Mouse (Mus musculus) cerebellum, postnatal 4 days (tissue): ENCODE data around the gene Nars2.

ENCODE experiments used
- DNase-seq, 2 experiments: peaks; one replicate each; pipeline ENCODE4 v3.0.0; 2022; ENCODE audit warnings: low spot score in 2 of 2, mixed read lengths in 1 of 2

Nars2 gene

GRCm38 (mm10) chr7:97072061-97072460 is 120.8 kb downstream of the Nars2 start:
- DNase-seq = no peak

- no peak for DNase-seq
Measured at GRCm38 (mm10) chr7:97074974-97075373, 123.7 kb downstream of the Nars2 start.

- no peak for DNase-seq
Measured at GRCm38 (mm10) chr7:97076977-97077376, 125.7 kb downstream of the Nars2 start.

GRCm38 (mm10) chr7:97078685-97079084 is 127.4 kb downstream of the Nars2 start:
- DNase-seq = no peak

GRCm38 (mm10) chr7:97079145-97079544 is 127.8 kb downstream of the Nars2 start:
- DNase-seq = peak in 1 of 2 experiments; percentile 42

DNA sequence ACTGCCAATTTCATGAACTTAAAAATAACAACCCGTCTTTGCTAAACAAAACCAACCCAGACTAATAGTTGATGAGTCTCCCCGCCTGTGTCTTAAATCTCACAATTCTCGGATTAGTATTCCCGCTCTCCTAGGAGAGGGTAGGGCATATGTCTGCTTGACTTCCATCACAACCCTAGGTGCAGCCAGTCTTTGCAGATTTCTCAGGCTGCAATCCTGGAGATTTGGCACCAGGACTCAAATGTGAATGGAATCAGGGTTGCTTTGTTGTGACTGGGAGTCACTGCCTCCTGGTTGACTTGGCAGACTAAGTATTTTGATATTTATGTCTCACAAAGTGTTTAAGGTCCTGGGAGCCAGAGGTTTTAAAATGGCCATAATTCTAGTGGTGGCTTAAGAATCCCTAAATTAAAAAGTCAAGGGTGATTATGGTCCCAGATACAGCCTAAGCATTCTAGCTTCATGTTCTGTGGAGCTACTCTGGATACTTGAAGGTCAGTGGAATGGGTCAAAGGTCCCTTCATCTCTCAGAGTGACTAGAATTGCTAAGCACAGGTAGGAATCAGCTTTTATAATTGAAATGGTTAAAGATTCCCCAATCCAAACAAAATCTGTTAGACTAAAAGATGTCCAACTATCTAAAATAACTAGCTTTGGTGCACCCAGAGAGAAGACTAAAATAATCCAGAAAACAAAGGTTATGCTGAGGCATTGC is 128.5 kb downstream of the Nars2 start:
- no peak for DNase-seq

- DNase-seq = no peak
Measured at GRCm38 (mm10) chr7:97080621-97081241, 129.4 kb downstream of the Nars2 start.

- DNase-seq = peak; percentile 31 to 53
Measured at GRCm38 (mm10) chr7:97081242-97081958, 130.1 kb downstream of the Nars2 start, which contains the start of gene Gab2. Gab2 (plus strand) TSS chr7:97081586.

GRCm38 (mm10) chr7:97081959-97082218 is 130.6 kb downstream of the Nars2 start:
- no peak for DNase-seq

DNA sequence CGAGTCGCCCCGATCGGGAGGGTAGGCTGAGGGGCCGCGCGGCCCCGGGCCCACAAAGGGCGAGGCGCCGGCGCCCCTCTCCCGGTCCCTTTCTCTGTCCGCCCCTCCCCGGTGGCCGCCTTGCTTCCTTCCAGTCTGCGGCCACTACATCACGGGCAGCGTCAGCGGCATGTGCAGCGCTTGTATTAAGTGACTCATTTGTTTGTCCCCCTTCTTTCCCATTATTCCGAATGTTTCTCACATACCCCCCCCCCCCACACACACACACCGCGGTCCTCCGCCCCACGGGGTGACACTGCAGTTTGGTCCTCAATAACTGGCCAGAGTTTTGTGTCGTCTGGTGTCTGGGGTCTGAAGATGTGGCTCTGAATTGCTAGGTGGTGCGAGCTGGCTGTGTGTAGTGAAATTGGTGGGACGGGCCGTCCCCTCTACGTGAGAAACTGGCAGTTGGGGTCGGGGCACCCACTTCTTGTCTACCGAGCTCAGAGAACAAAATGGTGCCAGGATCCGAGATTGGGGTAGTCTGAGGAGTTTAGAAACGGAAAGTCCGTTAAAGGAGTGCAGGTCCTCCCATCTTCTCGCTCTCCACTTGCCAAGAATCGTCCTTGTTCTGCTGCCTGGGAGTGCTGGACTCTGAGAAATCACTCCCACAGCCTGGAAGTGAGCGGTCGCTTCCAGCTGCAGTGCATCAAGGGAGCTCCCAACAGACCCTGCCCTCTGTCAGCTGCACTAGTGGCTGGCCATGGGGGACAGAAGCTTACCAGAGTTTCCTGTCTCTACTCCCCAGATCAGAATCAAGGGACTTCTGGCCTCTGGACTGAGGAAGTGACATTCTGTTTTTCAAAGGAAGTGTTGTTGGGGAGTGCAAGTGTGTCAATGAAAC is 131.2 kb downstream of the Nars2 start:
- DNase-seq = peak in 1 of 2 experiments; percentile 21

DNA sequence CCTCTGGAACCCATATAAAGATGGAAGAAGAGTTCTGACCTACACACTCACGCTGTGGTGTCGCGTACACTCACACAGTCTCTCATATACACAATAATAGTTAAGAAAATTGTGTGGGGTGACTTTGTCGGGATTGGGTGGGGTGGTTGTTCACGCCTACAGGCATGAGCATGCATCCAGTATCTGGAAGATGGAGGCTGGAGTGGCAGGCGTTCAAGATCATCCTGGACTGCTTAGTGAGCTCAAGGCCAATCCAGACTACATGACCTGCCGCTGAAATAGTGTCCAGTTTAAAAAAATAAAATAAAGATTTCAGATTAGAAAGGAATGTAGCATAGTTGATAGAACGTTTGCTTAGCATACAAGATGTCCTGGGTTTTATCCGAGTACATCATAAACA is 132.3 kb downstream of the Nars2 start:
- no peak for DNase-seq

- no peak for DNase-seq
Measured at GRCm38 (mm10) chr7:97084181-97084580, 132.9 kb downstream of the Nars2 start.

GRCm38 (mm10) chr7:97085291-97085690 is 134.0 kb downstream of the Nars2 start:
- no peak for DNase-seq

GRCm38 (mm10) chr7:97094241-97094640 is 142.9 kb downstream of the Nars2 start:
- DNase-seq = no peak

DNA sequence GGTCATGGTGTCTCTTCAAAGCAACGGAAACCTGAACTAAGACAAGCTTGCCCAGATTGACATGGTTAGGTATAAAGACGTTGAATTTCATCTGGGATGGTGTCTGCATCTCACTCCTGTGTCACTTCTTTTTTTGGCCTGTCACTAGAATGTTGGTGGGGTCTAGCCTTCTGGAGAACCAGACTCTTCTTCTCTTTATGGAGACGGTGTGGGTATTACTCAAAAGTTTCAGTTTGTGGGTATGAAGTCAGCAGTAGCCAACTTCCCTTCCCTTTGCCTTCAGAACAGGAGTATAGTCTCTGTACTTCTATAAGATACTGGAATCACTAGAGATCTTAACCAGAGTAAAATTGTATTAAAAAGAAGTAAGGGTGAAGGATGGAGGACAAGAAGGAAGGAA is 156.8 kb downstream of the Nars2 start:
- no peak for DNase-seq
